Mouse (Mus musculus) frontal cortex, postnatal 36 days (tissue): ENCODE measurements around the gene 4932438H23Rik.
"Not testable (repeated sequence)": the region's sequence is repeated elsewhere in the genome, so short reads cannot be mapped to it uniquely, and the experiment has no call there.

Experiments used
- DNase-seq, 2 experiments: peaks; one replicate each; pipeline ENCODE4 v3.0.0; 2022; ENCODE audit warnings: low spot score in 2 of 2

4932438H23Rik gene

DNA sequence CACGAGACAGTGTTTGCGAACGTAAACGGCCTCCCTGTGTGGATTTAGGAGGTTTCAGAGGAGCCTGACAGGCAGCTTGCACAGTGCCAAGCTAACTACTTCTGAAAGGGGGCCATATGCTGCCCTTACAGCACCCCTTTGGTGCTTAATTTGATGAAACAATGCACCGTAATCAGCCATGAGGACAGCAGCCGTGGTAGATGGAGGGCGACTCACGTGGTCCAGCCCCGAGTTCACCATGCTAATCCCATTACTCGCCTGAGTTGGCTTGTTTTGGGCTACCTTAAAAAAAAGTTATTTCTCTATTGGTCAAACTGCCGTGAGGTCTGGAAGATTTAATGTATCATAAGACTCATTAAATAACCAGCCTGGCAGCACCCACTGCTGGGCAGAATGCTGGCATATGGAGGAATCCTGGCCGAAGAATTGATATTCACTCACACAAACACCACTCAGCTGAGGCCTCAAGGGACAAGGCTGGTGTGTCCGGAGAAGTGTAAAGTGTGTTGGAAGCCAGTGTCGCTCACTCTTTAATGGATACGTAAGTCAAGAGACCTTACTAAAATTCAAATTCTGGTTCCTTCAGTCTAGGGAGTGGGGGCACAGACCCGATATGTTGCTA lies 4.6 kb upstream of the 4932438H23Rik start:
- no peak for DNase-seq

DNA sequence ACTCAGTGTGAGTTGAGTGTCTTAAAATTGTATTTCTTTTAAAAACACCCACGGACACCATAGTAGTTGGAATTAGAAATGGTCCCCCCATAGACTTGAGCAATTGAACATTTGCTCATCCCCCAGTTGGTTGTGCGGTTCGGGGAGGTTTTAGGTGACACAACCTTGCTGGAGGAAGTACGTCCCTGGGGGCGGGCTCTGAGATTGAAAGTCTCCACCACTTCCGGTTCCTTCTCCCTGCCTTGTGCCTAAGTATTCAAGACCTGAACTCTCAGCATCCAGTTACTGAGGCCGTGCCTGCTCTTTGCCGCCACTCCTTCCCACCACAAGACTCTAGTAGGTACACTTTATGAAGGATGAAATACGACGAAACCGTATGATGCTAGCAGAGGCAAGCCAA lies 2.9 kb upstream of the 4932438H23Rik start:
- no peak for DNase-seq

DNA sequence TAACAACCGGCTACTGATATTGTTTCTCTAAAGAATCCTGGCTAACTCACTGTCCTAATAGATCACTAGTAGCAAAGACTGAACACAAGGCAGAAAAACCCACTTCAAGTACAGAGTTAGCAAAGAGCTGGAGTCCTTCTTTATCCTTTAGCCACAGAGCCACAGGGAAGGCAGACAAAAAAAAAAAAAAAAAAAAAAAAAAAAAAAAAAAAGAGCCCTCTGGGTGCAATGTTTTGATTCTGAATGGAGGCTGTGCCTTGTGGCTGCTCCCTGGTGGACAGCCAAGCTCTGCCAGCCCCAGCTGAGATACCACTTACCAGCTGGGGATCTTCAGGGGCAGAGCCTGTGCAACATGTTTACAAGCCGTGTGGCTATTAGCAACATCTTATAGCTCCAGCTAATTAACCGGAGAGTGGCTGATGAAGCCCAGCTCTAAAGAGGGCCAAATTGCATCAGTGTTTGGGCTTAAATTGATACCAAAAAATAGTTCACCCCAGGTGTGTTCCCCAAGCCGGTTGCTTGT lies 2.1 kb upstream of the 4932438H23Rik start:
- no peak for DNase-seq

DNA sequence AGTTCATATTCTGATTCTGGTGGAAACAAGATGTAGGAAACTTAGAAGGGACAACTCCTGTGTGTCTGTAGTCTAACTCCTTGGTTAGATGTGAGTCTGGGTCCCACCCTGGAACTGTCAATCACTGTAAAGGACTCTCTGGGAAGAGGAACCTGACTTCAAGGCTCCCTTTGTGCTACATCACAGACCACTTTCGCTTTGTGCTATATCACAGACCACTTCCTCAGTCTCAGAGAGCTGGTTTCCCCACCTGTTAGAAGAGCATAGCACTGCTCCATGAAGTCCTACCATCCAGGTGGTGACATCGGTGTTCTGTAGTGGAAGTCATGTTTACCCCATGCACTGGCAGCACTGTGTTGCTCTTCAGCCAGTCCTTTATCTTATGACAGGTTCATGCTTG lies 1.1 kb upstream of the 4932438H23Rik start:
- DNase-seq, result no peak

DNA sequence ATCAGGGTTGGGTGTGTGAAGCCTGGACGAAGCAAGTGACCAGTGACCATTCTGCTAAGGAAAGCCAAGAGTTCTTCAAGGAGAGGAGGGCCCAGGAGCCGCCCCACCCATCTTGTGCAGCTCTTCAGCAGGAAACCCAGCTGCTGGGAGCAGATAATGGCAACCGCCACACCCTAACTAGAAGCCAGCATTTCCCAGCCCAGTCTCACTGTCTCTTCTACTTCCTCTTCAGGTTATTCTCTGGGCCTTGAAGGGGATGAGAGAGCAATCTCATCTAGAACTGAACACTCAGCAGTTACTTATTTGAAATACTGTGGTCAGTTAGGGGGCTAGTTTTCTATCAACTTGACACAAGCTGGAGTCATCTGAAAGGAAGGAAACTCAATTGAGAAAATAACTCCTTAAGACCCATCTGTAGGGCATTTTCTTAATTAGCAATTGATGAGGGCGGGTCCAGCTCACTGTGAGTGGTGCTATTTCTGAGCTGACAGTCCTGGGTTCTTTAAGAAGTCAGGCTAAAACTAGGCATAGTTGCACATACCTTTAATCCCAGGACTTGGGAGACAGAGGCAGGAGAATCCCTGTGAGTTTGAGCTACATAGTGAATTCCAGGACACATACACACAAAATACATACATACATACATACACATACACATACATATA lies 8.1 kb downstream of the 4932438H23Rik start:
- DNase-seq, result no peak

DNA sequence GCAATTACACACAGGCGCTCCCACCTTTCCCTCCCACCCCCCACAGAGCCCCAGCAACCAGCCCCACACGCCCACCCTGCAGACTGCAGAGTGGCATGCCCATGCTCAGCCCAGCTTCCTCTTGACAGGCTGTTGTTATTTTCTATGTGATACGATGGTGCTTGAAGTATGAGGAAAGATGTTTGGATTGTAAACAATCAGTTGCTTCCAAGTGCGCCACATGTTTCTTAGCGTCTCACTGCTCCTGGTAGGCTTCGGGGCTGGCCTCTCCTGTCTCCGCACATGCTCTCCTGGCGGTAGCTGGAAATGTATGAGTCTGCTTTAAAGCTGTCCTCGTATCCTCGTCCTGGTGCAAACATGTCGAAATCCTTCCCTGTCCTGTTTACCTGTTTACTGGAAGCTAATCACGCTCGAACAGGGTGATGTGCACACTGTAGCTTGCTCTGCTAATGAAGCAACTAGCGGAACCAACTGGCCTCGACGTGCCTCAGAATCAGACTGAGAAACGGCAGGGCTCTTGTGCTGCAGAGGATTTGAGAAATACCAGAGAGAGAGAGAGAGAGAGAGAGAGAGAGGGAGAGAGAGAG lies 9.6 kb downstream of the 4932438H23Rik start:
- DNase-seq, result no peak

DNA sequence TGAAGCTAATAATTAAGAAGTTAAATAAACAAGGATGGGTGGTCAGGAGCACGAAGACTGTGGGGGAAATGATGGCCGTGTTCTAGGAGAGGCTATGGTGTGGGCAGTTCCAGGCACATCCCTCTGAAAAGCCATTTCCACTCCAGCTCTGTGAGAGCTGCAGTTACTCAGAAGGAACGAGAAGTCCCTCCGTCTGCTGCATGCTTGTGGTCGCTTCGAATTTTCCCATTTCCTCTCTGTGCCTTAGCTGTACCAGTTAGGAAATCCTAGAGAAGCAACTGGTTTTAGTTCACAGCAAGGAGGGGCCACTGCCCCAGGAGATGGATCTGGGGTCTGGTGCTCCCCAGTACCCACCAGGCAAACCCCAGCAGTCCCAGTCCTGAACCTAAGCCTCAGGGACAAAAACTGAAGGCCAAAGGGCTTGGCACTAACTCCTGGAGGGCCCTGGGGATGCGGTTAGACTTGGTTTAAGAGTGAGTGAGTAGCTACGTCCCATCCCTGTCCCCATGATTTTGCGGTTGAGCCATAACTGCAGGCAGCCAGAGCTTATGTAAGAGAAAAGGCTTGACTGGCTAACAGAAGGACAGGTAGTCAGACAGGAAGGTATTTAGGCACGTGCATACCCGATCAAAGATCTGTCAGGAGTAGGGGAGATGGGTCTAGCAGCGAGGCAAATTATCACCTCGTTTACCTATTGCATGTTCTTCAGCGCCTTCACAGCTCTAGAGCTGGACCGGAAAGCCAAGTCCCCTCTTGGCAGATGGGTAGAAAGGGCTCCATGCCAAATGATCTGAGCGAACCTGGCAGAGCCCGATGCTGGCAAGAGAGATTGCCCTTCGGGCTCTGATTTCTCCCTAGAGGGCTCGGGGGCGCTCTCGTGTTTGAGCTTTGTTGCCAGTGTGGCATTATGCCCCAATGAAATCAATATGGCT lies 10.3 kb downstream of the 4932438H23Rik start:
- peak in 1 of 2 experiments; percentile 10 for DNase-seq

DNA sequence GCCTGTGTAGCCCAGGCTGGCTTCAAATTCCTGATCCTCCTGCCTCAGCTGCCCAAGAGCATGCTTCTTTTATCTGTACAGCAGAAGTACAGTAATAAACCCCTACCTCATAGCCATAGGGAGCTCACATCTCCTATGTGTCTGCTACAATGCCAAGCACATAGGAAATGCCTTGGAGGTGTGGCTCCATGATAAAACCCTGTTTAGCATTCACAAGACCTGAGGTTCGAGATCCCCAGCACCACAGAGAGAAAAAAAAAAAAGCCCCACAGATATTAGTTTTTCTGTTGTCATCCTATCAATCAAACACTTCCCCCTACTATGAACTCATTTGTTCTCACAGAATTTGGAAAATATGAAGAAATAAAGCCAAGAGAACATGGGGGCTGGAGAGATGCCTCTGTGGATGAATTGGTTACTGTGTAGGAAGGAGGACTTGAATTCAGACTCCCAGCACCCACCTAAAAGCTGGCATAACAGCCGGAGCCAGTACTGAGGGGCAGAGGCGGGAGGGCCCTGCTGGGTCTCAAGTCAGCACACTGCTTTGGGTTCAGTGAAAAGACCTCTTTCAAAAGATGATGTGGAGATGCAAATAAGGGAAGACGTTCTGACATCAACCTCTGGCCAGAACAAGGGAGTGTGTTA lies 11.8 kb downstream of the 4932438H23Rik start:
- DNase-seq, result no peak

DNA sequence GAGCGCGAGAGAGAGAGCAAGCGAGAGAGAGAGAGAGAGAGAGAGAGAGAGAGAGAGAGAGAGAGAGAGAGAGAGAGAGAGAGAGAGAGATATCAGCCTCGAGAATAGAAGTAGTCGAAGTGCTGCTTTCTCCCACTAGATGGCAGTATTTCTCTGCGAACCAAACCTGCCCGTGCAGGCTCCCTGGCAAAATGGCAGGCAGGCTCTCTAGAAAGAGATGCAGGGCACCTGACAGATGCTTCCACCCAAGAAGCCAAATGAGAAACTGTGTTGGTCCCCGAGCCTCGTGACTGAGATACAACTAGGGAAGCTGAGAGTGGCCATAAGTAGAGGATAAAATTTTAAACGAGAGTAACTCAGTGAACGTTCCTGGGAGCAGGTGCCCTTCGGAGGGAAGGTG lies 13.4 kb downstream of the 4932438H23Rik start:
- DNase-seq, result peak; percentile 61 to 89

DNA sequence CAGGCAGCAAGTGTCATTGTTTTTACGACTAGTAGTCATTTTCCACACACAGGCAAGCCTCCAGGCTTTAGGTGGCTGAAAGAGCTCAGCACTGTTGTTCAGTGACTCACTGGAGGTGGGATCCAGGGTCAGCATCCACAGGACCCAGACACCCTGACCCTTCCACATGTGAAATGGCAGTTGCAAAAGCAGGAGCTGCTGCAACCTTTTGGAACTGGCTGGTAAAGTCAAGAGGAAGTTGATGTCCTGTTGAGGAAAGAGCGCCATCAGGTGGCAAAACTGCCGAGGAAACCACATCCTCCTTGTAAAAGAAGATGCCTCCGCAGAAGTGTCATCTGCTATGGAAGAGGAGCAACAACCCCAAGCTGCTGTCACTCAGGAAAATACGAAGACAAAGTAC lies 18.7 kb downstream of the 4932438H23Rik start:
- DNase-seq, result no peak

DNA sequence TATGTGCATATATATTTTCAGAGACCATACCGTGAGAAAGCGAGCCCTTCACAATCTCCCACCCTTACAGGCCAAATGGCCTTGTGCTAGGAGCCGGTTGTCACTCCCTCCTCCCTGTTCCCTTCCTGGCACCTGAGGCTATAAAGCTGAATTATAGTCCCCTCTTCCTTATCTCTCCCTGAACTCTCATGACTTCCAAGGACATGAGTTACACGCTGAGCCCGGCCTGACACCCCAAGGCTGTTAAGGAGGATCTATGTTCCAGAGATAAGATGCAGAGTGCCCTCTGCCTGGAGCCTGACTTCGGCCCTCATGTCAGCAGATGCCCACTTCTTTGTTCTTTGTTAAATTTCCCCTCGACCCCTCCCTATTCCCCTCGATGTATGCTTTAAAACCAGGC lies 19.5 kb downstream of the 4932438H23Rik start:
- not testable (repeated sequence) for DNase-seq

DNA sequence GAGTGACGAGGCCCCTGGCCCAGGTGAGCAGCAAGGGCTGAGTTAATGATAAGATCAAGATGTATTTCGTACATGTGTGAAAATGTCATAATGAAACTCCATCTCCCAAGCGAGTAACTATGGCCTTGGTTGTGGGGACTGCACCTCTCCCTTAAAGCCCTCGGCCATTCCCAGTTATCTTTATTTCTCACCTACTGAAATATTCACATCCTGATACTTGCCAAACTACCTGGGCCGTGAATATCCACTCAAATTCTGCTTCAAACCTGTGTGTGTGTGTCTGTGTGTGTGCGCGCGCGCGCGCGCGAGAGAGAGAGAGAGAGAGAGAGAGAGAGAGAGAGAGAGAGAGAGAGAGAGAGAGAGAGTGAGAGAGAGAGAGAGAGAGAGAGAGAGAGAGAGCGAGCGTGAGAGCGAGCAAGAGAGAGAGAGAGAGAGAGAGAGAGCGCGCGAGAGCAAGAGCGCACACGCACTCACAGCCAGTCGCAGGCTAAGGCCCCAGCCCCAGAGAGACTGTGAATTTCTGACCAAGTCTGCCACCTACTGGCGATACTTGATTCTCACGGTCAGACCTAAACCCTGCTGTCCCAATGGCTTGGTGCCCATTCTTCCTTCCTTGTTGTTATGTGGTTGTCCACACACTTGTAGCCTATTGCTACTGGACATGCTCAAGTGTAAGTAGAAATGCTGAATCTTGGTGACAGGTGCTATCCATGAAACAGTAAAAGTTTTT lies 21.6 kb downstream of the 4932438H23Rik start:
- DNase-seq, result peak; percentile 85 to 92

DNA sequence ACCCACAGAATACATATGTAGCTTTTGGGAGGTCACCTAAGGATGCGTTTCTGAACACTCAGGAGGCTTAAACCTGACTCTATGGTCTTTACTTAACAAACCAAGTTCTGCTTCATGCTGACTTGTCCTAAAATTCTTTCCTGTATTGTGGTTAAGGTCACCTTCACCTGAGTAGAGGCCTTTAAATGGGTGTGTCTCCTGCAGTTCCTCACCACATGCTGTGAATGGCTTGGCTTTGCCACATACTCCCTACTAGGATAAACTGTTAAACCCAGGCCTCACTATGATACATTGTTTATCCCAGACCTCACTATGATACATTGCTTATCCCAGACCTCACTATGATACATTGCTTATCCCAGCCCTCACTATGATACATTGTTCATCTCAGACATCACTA lies 22.7 kb downstream of the 4932438H23Rik start:
- no peak for DNase-seq

DNA sequence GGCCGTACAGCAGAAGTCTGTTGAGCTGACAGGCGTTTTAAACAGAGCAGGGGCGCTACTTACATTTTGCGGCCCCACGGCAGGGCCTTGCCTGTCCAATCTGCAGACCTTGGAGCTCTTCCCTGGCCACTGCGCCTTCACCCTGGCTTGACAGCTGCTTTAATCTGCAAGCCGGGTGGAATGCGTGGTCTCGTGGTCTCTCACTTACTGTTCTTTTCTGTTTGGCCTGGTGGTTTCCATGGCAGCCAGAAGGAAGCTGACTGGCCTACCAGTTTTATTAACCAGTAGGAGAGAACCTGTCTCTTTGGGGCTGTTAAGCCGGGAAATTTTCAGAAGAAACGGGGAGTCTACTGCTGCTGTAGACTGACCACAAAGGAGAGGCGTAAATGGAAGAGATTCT lies 26.0 kb downstream of the 4932438H23Rik start:
- no peak for DNase-seq

DNA sequence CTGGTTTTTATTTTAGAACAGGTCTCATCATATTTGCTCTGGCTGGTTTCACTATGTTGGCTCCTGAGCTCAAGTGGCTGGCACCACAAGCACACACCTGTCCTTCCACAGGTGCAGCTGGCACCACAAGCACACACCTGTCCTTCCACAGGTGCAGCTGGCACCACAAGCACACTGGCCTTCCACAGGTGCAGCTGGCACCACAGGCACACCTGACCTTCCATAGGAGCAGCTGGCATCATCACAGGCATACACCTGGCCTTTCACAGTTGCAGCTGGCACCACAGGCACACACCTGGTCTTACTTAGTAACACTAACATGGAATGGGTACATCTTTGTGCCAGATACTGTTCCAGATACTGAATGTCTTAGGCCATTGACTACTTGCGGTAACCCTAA lies 27.8 kb downstream of the 4932438H23Rik start:
- DNase-seq, result no peak

DNA sequence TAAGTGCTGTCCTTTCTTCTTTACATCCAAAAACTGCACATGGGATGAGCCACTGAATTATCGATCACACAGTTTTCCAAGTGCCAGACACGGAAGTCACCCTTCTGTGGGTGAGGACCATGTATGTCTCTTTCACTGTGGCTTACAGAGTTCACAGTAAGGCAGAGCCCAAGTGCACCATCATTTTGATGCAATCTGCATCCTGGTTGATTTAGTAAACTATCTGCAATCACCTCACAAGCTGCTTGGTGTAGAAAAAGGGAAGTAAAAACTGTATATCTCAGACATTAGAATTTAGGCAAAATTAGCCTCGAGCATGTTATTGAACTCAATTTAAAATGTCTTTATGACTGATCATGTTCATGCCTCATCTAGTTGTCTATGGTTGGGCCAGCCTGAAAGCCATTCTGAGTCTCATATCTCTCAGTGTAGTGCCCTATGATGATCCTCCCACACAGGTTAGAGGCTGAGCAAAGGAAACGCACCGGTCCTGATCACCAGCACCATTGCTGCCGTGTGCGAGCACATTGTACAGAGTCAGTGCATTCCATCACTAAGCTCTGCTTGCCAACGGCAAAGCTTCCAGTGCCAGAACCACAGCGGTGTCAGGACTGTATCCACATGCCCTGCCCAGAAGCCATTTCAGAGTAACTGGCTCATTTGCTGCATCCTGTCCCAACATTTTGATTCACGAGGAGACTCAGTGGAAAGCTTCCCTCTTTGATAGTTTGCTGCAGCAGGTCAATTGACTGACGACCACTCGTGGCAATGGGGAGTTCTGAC lies 30.1 kb downstream of the 4932438H23Rik start:
- no peak for DNase-seq

DNA sequence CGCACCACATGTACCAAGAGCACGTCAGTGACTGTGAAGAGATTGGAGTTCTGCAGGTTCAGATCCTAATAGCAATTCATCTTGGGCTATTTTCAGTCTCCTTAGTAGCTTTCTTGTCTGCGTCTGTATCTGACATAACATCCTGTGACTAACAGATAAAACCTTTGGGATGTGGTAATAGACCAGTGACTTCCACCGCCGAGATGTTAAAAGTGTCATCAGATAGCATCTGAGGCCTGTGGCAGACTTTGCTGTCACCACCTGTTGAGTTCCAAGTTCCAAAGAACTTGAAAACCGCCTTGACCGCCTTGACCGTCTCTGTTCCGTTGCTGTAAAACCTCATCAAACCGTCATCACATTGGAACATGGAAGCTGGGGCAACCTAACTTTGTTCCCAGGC lies 31.1 kb downstream of the 4932438H23Rik start:
- no peak for DNase-seq

DNA sequence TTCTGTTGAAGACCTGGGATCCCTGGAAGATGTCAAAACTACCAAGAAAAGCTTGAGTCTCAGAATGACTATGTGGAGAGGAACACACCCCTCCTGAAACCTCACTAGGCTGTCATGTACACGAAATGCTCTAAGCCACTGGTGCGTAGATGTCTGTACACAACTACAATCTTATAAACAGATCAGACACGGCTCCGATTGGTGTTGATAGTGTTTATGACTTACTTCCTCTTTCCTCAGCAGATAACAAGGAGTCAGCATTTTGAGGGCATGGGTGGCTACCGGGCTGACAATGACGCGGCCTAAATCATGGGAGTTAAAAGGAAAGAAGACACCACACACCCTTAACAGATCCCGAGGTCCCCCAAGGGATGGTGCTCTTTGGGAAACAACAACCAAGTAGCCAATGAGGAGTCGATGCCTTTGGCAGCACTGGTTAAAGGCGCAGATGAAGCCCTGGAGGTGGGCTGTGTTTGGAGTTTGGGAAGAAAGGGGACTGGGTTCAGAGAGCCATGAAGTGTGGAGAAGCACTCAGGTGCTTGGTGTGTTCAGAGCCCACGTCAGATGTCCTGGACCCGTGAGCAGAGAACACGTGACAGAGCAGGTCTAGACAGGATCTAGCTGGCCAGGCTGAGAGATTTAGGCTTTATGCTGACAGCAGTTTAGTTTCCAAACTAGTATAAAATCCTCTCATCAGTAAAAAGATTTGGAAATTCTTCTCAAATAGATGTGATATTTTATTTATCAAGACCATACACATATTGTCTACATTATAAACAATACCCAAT lies 33.2 kb downstream of the 4932438H23Rik start:
- no peak for DNase-seq

DNA sequence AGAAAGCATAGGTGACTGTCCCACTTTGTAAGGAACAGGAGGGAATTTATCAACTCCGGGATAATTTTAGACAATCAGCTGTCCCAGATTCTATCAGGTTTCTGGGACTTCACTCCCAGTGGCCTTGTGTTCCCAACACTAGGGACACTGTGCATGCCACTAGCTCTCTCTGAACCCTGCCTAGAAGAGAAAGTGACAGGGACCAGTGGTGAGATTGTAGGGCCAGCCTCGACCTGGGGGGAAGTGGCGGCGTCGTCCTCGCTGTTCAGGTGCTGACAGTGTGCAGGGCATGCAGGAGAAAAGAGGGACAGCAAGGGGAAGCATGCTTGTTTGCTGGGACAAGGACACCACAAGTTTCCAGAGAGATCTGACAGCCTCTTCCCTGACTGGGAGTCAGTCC lies 37.2 kb downstream of the 4932438H23Rik start:
- no peak for DNase-seq
